Mouse (Mus musculus): ENCODE data around the gene Olfr1293-ps. TPM values are rescaled to one million over a fixed set of nuclear protein-coding genes. Genes with fewer than 3 reads are reported as not detected.

Gene Olfr1293-ps
- not detected for total RNA-seq (2023)

GRCm38 (mm10) chr2:111524903-111525302 is at the start of gene Olfr1293-ps:
Olfr1293-ps (plus strand) TSS chr2:111525203.

GRCm38 (mm10) chr2:111480519-111480918 is 44.5 kb upstream of the Olfr1293-ps start, which contains the start of gene Olfr1289:
Olfr1289 (plus strand) TSS chr2:111480819.

GRCm38 (mm10) chr2:111493729-111494128 is 31.3 kb upstream of the Olfr1293-ps start, which contains the start of gene Olfr1290:
Olfr1290 (minus strand) TSS chr2:111493829.

GRCm38 (mm10) chr2:111496880-111497279 is 28.1 kb upstream of the Olfr1293-ps start, which contains the start of gene Olfr1291-ps1:
Olfr1291-ps1 (plus strand) TSS chr2:111497180.

GRCm38 (mm10) chr2:111540191-111540590 is 15.2 kb downstream of the Olfr1293-ps start, which contains the start of gene Olfr1294:
Olfr1294 (minus strand) TSS chr2:111540291.

GRCm38 (mm10) chr2:111569581-111569980 is 44.6 kb downstream of the Olfr1293-ps start, which contains the start of gene Olfr1295:
Olfr1295 (minus strand) TSS chr2:111569681.

Other genes with a start within 250 kb of the Olfr1293-ps start
- not detected for gene Olfr1278, start 235.1 kb upstream of the Olfr1293-ps start, total RNA-seq (2023)
- gene Olfr1279, start 224.6 kb upstream of the Olfr1293-ps start, total RNA-seq (2023): not detected
- not detected for gene Olfr1280, start 211.2 kb upstream of the Olfr1293-ps start, total RNA-seq (2023)
- gene Olfr1281, start 198.7 kb upstream of the Olfr1293-ps start, total RNA-seq (2023): not detected
- not detected for gene Olfr1282, start 189.1 kb upstream of the Olfr1293-ps start, total RNA-seq (2023)
- gene Olfr1283, start 158.4 kb upstream of the Olfr1293-ps start, total RNA-seq (2023): not detected
- not detected for gene Olfr1284, start 149.7 kb upstream of the Olfr1293-ps start, total RNA-seq (2023)
- not detected for gene Olfr1286, start 102.1 kb upstream of the Olfr1293-ps start, total RNA-seq (2023)
- not detected for gene Olfr1287, start 76.1 kb upstream of the Olfr1293-ps start, total RNA-seq (2023)
- not detected for gene Olfr1288, start 51.1 kb upstream of the Olfr1293-ps start, total RNA-seq (2023)
- gene Olfr1289, start 44.4 kb upstream of the Olfr1293-ps start, total RNA-seq (2023): not detected
- not detected for gene Olfr1290, start 31.4 kb upstream of the Olfr1293-ps start, total RNA-seq (2023)
- not detected for gene Olfr1291-ps1, start 28.0 kb upstream of the Olfr1293-ps start, total RNA-seq (2023)
- gene Olfr1294, start 15.1 kb downstream of the Olfr1293-ps start, total RNA-seq (2023): not detected
- not detected for gene Olfr1295, start 44.5 kb downstream of the Olfr1293-ps start, total RNA-seq (2023)
- not detected for gene Olfr1297, start 101.3 kb downstream of the Olfr1293-ps start, total RNA-seq (2023)
- not detected for gene Olfr1298, start 124.0 kb downstream of the Olfr1293-ps start, total RNA-seq (2023)
- gene Olfr1299, start 136.2 kb downstream of the Olfr1293-ps start, total RNA-seq (2023): not detected
- not detected for gene Olfr1301, start 225.8 kb downstream of the Olfr1293-ps start, total RNA-seq (2023)